Mouse (Mus musculus) cerebral cortex, adult 2 months (tissue): ENCODE results near the gene Pcsk2.

Source experiments
- WGBS: fragments of 180-500 bp; shearing (Covaris S2); methylation state at CpG from one replicate; pipeline ENCODE4 v1.1.7; 2018; 5-methylcytosine and 5-hydroxymethylcytosine counted together

Pcsk2 gene

DNA sequence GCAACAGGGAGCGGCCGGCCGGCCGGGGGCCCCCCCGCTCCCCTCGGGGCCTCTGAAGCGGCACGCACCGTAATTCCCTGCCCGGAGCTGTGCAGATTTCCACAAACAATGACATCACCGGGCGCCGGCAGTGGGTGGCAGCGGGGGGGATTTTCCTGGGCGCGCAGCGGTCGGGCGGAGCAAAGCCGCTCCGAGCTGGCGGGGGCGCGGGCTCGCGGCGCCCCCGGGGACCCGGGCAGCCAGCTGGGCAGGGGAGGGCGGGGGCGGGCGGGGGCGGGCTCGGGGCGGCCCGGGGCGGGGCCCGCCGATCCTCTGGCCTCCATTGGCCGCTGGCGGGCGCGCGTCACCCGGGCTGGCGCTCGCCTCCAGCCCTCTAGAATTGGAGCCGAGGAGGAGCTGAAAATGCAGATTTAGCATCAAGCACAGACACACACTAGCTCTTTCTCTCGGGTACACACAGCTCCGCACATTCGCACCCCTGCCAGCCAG lies at the start of gene Pcsk2:
Gene Pcsk2, plus strand, starts transcription at position 399 of the 489 bp plus-strand sequence.
- 1% methylated on average over 36 of the region's 51 CpGs for WGBS

GRCm38 (mm10) chr2:143500845-143501244 lies 45.1 kb upstream of the Pcsk2 start:
- 55% methylated on average over 9 of the region's 9 CpGs for WGBS

DNA sequence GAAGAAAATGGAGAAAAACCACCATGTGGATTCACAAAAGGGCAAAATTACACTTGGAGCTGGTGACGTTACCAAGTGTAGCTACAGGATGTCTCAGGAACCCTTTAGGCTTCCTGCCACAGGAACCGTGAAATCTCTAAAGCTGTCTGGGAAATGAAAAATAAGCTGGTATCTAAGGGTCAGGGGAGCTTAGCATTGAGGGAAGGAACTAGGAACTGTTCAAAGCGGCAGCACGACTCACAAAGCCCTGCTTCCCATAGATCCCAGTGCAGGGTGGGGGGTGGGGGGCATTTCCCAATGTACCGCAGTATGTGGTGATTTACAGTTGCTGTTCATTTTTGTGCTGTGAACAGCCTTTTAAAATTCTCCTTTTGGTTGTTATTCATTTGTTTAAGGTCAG lies 44.2 kb upstream of the Pcsk2 start:
- 57% methylated on average over 5 of the region's 5 CpGs for WGBS

- 86% methylated on average over 3 of the region's 3 CpGs for WGBS
These were observed 43.8 kb upstream of the Pcsk2 start for GRCm38 (mm10) chr2:143502203-143502602.

DNA sequence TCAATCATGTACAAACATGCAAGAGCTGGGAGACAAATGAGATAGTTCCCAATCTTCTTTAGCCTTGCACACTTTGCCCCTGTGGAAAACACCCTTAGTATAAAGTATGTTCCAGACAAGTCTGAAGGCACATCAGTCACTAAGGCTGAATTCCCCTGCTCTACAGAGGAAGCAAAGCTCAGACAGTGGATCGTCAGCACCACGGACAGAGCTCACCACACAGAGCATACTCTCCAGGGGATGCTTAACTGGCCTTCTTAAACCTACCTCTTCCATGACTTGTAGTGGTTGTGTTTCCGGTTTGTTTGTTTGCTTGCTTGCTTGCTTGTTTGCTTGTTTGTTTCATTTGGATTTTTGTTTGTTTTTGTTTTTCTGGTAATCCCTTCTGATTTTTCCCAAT lies 9.5 kb upstream of the Pcsk2 start:
- WGBS, result 47% methylated on average over 3 of the region's 3 CpGs

DNA sequence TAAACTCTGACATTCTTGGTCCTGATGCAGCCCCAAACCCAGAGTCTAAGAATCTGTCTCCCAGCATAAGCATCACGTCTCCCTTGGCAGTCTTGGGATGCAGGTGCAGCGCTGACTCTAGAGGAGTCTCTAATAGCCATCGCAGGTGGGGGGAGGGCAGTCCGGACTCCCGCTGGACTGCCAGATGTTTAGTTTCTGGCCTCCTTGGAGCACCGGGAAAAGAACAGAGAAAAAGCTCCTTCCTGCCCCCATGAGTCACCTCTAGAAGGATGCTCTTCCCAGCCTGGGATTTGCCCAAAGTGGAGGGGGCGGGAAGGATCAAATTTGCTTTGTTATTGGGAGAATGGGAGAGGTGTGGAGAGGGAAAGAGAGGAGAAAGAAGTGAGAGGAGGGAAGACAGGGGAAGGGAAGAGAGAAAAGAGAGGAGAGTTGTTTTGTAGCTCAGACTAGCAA lies 631 bp upstream of the Pcsk2 start:
- 0% methylated on average over 7 of the region's 7 CpGs for WGBS

DNA sequence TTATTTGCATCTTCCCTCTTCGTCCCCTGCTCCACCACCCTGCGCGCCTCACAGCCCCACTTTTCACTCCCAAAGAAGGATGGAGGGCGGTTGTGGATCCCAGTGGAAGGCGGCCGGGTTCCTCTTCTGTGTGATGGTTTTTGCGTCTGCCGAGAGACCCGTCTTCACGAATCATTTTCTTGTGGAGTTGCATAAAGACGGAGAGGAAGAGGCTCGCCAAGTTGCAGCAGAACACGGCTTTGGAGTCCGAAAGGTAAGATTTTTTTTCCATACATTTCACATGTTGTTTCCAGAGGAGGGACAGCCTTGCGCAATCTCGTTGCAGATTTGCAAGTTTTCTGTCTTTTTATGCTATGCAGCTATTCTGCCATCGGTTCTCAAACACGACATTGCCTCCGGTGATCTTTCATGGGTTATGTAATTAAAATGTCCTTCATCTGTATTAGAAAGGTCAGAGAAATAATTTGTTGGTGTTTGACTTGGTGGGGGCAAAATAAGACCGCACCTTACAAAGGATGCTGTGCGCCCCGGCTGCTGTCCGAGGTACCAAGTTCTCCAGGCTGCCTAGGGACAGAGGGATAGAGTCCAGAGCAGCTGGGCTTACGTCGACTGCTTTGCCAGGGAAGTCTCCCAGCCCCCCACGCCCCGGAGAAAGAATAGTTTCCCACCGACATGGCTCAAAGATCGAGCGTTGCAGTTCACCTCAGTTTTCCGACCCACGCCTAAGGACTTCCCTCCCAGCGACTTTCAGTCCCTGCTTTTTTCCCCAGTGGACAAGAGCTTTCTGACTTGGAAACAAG lies 656 bp downstream of the Pcsk2 start:
- WGBS, result under 1% methylated on average over 33 of the region's 33 CpGs

GRCm38 (mm10) chr2:143547251-143548090 lies 1.5 kb downstream of the Pcsk2 start:
- under 1% methylated on average over 32 of the region's 32 CpGs for WGBS

- WGBS, result 35% methylated on average over 4 of the region's 4 CpGs
These were observed 14.4 kb downstream of the Pcsk2 start for GRCm38 (mm10) chr2:143560384-143560783.

DNA sequence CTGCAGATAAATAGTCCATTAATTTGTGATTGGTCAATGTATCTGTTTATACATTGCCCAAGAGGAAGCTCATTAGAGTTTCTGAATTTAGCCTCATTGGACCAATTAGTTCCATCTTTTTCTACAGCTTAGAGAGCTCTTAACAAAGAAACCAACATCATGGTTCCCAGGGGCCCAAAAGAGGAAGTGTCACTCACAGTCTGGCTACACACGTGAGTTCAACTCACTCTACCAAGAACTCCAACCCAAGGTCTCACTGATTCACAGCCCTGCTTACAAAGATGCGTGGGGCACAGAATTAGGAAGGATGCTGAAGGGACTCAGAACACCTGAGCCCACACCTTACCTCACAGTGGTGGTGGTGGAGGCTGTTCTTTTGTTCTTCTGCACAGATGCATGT lies 19.1 kb downstream of the Pcsk2 start:
- 51% methylated on average over 2 of the region's 2 CpGs for WGBS

- WGBS, result 73% methylated on average over 6 of the region's 6 CpGs
These were observed 20.0 kb downstream of the Pcsk2 start for GRCm38 (mm10) chr2:143565961-143566360.

DNA sequence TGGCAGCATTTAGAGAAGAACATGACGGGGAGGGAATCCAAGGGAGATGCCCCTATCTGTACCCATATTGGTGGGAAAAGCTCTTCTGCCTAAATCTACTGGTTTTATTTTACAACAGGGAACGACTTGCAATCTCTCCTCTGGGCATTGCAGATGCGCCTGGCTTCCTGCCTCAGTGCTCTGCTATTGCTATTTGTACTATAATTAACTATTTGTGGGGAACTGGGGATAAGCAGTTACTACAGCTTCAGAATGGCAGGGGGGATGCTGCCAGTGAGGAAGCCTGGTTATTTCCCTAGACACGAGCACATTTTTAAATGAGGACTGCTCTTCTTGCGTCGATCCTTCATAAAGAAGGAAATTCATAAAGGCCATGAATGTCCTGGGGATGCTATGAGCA lies 39.4 kb downstream of the Pcsk2 start:
- 74% methylated on average over 6 of the region's 6 CpGs for WGBS

DNA sequence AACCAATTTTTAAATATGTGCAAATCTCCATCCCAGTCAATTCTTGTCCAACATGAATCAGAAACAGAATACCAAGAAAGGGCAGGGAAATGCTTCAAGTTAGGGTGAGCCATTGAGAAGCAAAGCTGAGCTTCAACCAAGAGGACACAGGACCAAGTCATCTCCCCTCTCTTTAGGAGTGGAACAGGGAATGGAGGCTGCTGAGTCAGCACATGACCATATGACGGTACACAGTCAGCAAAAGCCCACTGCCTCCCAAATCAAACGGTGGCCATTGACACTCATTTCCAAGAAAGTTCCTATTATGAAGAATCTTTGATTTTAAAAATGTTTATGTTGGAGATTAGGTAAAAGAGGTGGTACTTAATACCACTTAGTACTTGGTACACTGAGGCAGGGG lies 44.4 kb downstream of the Pcsk2 start:
- 89% methylated on average over 2 of the region's 2 CpGs for WGBS

DNA sequence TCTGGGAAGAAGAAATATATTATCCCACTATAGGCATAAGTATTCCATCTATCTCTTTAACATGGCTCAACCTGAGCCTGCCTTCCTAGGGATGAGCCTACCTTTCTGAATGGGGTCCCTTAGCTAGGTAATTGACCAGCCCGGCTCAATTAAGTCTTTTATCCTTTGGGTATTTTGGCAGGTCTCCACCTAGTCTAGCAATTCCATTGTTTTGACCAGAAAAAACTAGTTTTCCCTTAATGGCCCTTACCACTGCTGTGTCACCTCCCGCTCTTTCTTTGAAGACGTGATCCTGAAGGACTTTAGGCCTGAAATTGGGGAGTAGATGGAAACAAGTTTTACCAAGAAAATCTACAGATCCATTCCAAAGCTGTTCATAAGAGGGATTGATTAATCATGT lies 57.1 kb downstream of the Pcsk2 start:
- WGBS, result 54% methylated on average over 3 of the region's 3 CpGs

GRCm38 (mm10) chr2:143603871-143604512 lies 58.0 kb downstream of the Pcsk2 start:
- 54% methylated on average over 2 of the region's 2 CpGs for WGBS

DNA sequence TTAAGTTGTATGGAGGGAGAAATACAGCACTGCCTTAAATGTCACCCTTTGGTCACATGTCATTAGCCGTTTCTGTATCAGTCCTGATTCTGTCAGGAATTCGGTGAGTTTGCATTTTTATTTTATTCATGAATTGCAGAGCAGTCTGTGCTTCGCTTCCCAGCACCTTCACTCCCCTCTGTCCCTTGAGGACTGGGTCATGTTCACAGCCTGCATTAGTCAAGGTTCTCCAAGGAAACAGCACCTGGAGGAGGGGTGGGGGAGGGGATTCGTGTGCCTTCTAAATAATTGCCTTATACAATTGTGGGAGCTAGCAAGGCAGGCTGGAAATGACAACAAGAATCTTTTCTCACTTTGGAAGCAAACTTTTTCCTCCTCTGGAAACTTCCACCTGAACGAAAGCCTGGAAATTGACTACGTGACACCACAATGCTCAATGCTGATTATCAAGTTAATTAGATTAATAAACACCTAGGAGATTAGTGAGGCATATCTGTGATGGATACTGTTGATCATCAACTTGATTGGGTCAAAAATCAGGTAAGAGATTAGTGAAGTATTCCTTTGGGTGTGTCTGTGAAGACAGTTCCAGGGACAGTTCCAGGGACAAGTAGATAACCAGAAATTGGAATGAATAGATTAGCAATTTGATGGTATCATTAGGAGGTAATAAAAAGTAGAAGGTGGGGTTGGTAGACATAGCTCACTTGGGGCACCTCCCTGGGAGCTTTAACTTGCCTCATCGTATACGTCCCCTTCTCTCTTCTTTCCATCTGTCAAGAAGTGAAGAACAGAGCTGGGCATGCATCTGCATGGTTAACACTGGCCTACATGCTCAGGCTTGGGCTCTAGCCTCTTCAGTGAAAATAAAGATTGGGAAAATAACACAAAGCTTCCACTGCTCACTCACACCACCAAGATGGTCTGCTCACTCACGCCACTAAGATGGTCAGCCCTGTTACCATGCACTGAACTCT lies 64.7 kb downstream of the Pcsk2 start:
- 69% methylated on average over 9 of the region's 9 CpGs for WGBS

DNA sequence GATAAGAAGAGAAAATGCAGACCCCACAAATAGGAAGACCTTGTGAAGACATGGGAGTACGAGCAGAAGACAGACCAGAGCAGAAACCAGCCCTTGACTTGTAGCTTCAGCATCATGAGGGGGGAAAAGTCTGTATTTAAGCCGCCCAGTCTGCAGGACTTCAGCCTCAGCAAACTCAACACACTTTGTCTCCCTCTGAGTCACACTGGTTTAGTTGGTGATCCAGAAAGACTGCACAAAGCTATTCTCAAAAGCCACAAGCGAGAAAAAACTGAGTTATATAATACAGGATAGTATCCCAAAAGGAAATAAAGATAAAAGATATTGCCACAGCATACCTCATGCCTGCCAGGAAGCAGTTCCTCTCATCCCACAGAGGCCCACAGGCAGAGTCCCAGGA lies 67.5 kb downstream of the Pcsk2 start:
- WGBS, result 73% methylated on average over 3 of the region's 3 CpGs

- whole genome bisulfite sequencing, result 44% methylated on average over 5 of the region's 5 CpGs
These were observed 68.8 kb downstream of the Pcsk2 start for GRCm38 (mm10) chr2:143614775-143615174.

DNA sequence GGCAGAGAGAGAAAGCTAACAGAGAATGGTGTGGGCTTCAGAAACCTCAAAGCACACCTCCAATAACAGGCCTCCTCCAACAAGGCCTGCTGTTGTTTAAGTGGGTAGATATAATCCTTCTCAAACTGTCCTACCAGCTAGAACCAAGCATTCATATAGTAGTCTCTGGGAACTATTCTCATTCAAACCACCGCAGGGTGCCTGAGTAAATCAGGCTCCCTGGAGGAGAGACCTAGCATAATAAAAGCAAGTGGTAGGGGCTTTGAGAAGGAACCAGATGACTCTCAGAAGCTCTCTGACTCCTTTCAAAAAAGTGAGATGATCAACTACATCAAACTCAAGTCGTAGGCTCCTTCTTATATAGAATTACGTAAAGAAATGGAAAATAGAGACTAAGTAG lies 75.0 kb downstream of the Pcsk2 start:
- WGBS, result 44% methylated on average over 3 of the region's 3 CpGs

DNA sequence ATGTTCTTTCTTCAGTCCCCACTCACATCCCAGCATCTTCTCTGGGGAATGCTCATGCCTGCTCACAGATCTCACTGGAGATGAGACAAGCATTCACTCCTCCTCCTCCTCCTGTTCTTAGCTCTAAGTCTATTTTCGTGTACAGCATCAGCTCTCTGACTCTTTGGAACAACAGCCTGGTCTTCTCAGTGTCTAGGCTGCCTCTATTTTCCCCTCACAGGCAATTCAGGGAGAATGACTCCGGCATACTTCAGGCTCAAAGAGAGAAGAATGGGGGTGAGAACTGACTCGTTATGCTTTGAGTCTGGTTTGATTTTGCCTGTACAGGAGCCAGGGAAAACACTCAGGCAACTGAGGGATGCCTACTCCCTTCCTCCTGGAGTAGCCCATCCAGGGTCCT lies 78.0 kb downstream of the Pcsk2 start:
- WGBS, result 22% methylated on average over 3 of the region's 3 CpGs

- WGBS, result 64% methylated on average over 1 of the region's 1 CpGs
These were observed 97.3 kb downstream of the Pcsk2 start for GRCm38 (mm10) chr2:143643305-143643704.
